27 mouse cellular contexts compared by ENCODE assay signal in the genomic region with DNA sequence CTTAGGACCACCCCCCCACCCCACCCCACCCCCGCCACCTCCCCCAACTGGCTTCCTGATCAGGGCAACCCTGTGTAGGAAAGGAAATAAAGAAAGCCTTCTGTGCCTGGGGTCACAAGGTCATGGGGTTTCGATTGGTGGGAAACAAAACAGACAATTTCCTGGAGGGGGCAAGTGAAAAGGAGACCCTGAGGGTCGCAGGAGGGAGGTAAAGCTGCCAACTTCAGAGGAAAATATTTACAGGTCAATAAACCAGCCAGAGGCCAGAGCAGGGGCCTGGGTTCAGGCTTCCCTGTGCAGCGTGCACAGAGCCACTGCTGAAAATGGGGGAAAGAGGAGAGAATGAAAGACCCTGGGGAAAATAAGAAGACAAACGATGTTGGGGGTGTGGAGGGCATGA.
DNase-seq lines count a peak whose midpoint lies in the region; ATAC-seq lines count a peak whose summit lies in the region.
"Had no signal": no experiment of that assay in that cellular context is flagged by ENCODE, and none has a peak within 500 bp of the region (broad histone marks: within the 10 kb centered on the region; RNA-seq: fewer than 3 reads in every experiment).

No protein-coding gene starts in this region.

- no peak for ATAC-seq in heart, embryonic 12.5 days (ENCODE audit: insufficient number of reproducible peaks, low FRiP score)
- no peak; the same call in none of the 2 replicates for ATAC-seq in limb, embryonic 12.5 days (ENCODE audit: insufficient number of reproducible peaks, insufficient read depth, low FRiP score, low TSS enrichment, low read depth)
- ATAC-seq in erythroid progenitor cell, adult 5-6 weeks (replicated peaks; ENCODE audit: low FRiP score, poor library complexity, severe bottlenecking): no peak
- ATAC-seq: intestine, embryonic 15.5 days; lung, postnatal 0 days had no signal

- no peaks in the 10 kb centered on the region for H3K27me3 ChIP-seq in heart, embryonic 10.5 days (ENCODE audit: insufficient read depth, poor library complexity, severe bottlenecking)
- no peaks in the 10 kb centered on the region for H3K27me3 ChIP-seq in heart, embryonic 12.5 days (replicated peaks)
- H3K27me3 ChIP-seq in embryonic facial prominence, embryonic 10.5 days (replicated peaks; ENCODE audit: low read depth, poor library complexity, severe bottlenecking): peaks cover 8% of the 10 kb centered on the region; the same call in 1 of the 2 replicates
- no peaks in the 10 kb centered on the region for H3K27me3 ChIP-seq in limb, embryonic 12.5 days
- H3K27me3 ChIP-seq: intestine, embryonic 15.5 days; limb, embryonic 15.5 days; liver, embryonic 13.5 days; midbrain, embryonic 12.5 days had no signal

- H3K4me2 ChIP-seq in heart, embryonic 12.5 days: no peak overlapping the region
- peak overlapping the region; percentile 10; the same call in 1 of the 2 replicates for H3K4me2 ChIP-seq in limb, embryonic 12.5 days
- H3K4me2 ChIP-seq: heart, embryonic 11.5 days; intestine, embryonic 15.5 days; limb, embryonic 15.5 days; liver, embryonic 13.5 days; midbrain, embryonic 12.5 days had no signal

- no peak for DNase-seq in heart, embryonic 10.5 days (ENCODE audit: low spot score)
- peak; percentile 82 for DNase-seq in embryo, embryonic 10 days (ENCODE audit: low spot score)
- peak; percentile 42 for DNase-seq in embryonic facial prominence, embryonic 10.5 days (ENCODE audit: low spot score)
- DNase-seq in lung, postnatal 14 days: no peak
- no peak for DNase-seq in frontal cortex, postnatal 36 days (ENCODE audit: low spot score in 2 of 2)
- DNase-seq: adrenal gland, adult 8-10 months; cerebellum, adult 2 months; cerebellum, postnatal 14 days; gastrocnemius, postnatal 14 days; heart, adult 11 months; heart, postnatal 4 days; kidney, adult 2 months; kidney, postnatal 4 days; liver, embryonic 13.5 days; lung, adult 18-20 months; spleen, adult 18-20 months; thymus, postnatal 25 days had no signal

- H3K4me1 ChIP-seq in heart, embryonic 10.5 days: peaks cover 41% of the 10 kb centered on the region
- peaks cover 24% of the 10 kb centered on the region for H3K4me1 ChIP-seq in heart, embryonic 12.5 days (replicated peaks)
- peaks cover 49% of the 10 kb centered on the region for H3K4me1 ChIP-seq in embryonic facial prominence, embryonic 10.5 days
- peaks cover 31% of the 10 kb centered on the region for H3K4me1 ChIP-seq in limb, embryonic 12.5 days (replicated peaks)
- H3K4me1 ChIP-seq: liver, embryonic 13.5 days had no signal

- H3K4me3 ChIP-seq in heart, embryonic 10.5 days: no peak overlapping the region
- no peak overlapping the region for H3K4me3 ChIP-seq in heart, embryonic 12.5 days
- H3K4me3 ChIP-seq in embryonic facial prominence, embryonic 10.5 days: 0 out of 2 replicates have a peak overlapping the region, but pooled peaks have one; percentile 11
- no peak overlapping the region for H3K4me3 ChIP-seq in limb, embryonic 12.5 days (replicated peaks)
- H3K4me3 ChIP-seq: intestine, embryonic 15.5 days; limb, embryonic 15.5 days; liver, embryonic 13.5 days; midbrain, embryonic 12.5 days had no signal

- 39% methylated on average over 5 of the region's 5 CpGs for WGBS in heart, embryonic 10.5 days
- 48% methylated on average over 5 of the region's 5 CpGs for WGBS in heart, embryonic 12.5 days
- 7% methylated on average over 5 of the region's 5 CpGs for WGBS in embryonic facial prominence, embryonic 10.5 days
- 7% methylated on average over 5 of the region's 5 CpGs for WGBS in limb, embryonic 12.5 days

- H3K27ac ChIP-seq in heart, embryonic 10.5 days: peak overlapping the region; percentile 7; the same call in 1 of the 2 replicates
- no peak overlapping the region for H3K27ac ChIP-seq in heart, embryonic 12.5 days (ENCODE audit: poor library complexity, severe bottlenecking)
- peak overlapping the region; percentile 41 for H3K27ac ChIP-seq in embryonic facial prominence, embryonic 10.5 days (replicated peaks)
- H3K27ac ChIP-seq in limb, embryonic 12.5 days: peak overlapping the region; percentile 60; the same call in 1 of the 2 replicates
- H3K27ac ChIP-seq: intestine, embryonic 15.5 days; kidney, postnatal 0 days; limb, embryonic 15.5 days; liver, embryonic 13.5 days; midbrain, embryonic 12.5 days had no signal

- no peak overlapping the region for H3K9ac ChIP-seq in heart, embryonic 12.5 days
- no peak overlapping the region for H3K9ac ChIP-seq in limb, embryonic 12.5 days (replicated peaks)
- H3K9ac ChIP-seq: intestine, embryonic 15.5 days; limb, embryonic 15.5 days; liver, embryonic 13.5 days; midbrain, embryonic 12.5 days had no signal

- peaks cover 36% of the 10 kb centered on the region for H3K36me3 ChIP-seq in heart, embryonic 10.5 days
- peaks cover 21% of the 10 kb centered on the region for H3K36me3 ChIP-seq in heart, embryonic 12.5 days
- H3K36me3 ChIP-seq in embryonic facial prominence, embryonic 10.5 days (replicated peaks): peaks cover 28% of the 10 kb centered on the region
- peaks cover 18% of the 10 kb centered on the region for H3K36me3 ChIP-seq in limb, embryonic 12.5 days
- H3K36me3 ChIP-seq: G1E; liver, embryonic 13.5 days; midbrain, embryonic 12.5 days had no signal

- H3K9me3 ChIP-seq in heart, embryonic 10.5 days: 0 out of 2 replicates have a peak, but pooled peaks cover 3% of the 10 kb centered on the region
- no peaks in the 10 kb centered on the region for H3K9me3 ChIP-seq in heart, embryonic 12.5 days (replicated peaks)
- H3K9me3 ChIP-seq in embryonic facial prominence, embryonic 10.5 days: peaks cover 10% of the 10 kb centered on the region; the same call in 1 of the 2 replicates
- H3K9me3 ChIP-seq in limb, embryonic 12.5 days: peaks cover 11% of the 10 kb centered on the region
- H3K9me3 ChIP-seq: intestine, embryonic 15.5 days; limb, embryonic 15.5 days; liver, embryonic 13.5 days had no signal

Comparison
In these comparisons a context has a peak if more than half of its experiments do, and no peak if none do; other contexts are left out.
1. DNase-seq: peak in embryo, embryonic 10 days (single experiment) and embryonic facial prominence, embryonic 10.5 days (single experiment); none in heart, embryonic 10.5 days (single experiment), lung, postnatal 14 days (single experiment) and frontal cortex, postnatal 36 days (0 of 2).